Mouse (Mus musculus) heart, adult 2 months (tissue): ENCODE results near the gene Ccdc62. TPM values are rescaled to one million over a fixed set of nuclear protein-coding genes. Genes with fewer than 3 reads are reported as not detected.

Source experiments
- DNase-seq, 2 experiments: peaks; one replicate each; pipeline ENCODE4 v3.0.0; 2021
- H3K27ac ChIP-seq: fragments of 200-600 bp; 2 replicates; pipeline ENCODE4 v1.8.1; 2022
- H3K27me3 ChIP-seq: fragments of 200-500 bp; 2 replicates; pipeline ENCODE4 v1.6.1; 2012; ENCODE audit warnings: mild to moderate bottlenecking, low read length, inconsistent platforms, mixed read lengths; ENCODE audit not compliant: control insufficient read depth, insufficient read depth
- H3K36me3 ChIP-seq: fragments of 200-500 bp; 2 replicates; pipeline ENCODE4 v1.6.1; 2012; ENCODE audit warnings: low read length, inconsistent platforms; ENCODE audit not compliant: control insufficient read depth, insufficient read depth
- H3K4me1 ChIP-seq: fragments of 200-500 bp; 2 replicates; pipeline ENCODE4 v1.6.1; 2011; ENCODE audit warnings: low read length; ENCODE audit not compliant: control insufficient read depth, insufficient read depth
- H3K4me3 ChIP-seq: fragments of 200-600 bp; 2 replicates; pipeline ENCODE4 v1.8.1; 2022
- H3K79me2 ChIP-seq: fragments of 200-500 bp; replicated peaks from 2 replicates; pipeline ENCODE4 v1.6.1; 2012; ENCODE audit warnings: mild to moderate bottlenecking, inconsistent platforms, low read length, moderate library complexity, mixed read lengths; ENCODE audit not compliant: control insufficient read depth, insufficient read depth
- H3K9ac ChIP-seq: fragments of 200-500 bp; 2 replicates; pipeline ENCODE4 v1.6.1; 2012; ENCODE audit warnings: low read depth, mild to moderate bottlenecking, control low read depth, inconsistent platforms, low read length, mixed read lengths
- CTCF ChIP-seq: fragments of 200-600 bp; IDR thresholded peaks from 2 replicates; pipeline ENCODE4 v1.8.1; 2022; ENCODE audit warnings: antibody characterized with exemption, mild to moderate bottlenecking, moderate library complexity
- EP300 ChIP-seq: fragments of 200-500 bp; IDR thresholded peaks from 2 replicates; pipeline ENCODE4 v1.6.1; 2011; ENCODE audit warnings: low read depth, low read length, control low read depth; ENCODE audit not compliant: insufficient read depth
- POLR2A ChIP-seq: fragments of 200-500 bp; IDR thresholded peaks from 2 replicates; pipeline ENCODE4 v1.6.1; 2011; ENCODE audit warnings: mild to moderate bottlenecking, low read depth, low read length, control low read depth; ENCODE audit not compliant: insufficient read depth
- WGBS: fragments of 180-500 bp; shearing (Covaris S2); methylation state at CpG from one replicate; pipeline ENCODE4 v1.1.7; 2018; 5-methylcytosine and 5-hydroxymethylcytosine counted together
- intact Hi-C: fragments of 180-260 bp; cut with DNase I; formaldehyde crosslinking; loops from one replicate; pipeline ENCODE4 v1.15.1; 2025
- polyA plus RNA-seq: library from polyadenylated mRNA; depleted of rRNA; stranded (reverse); fragments of >200 nt; gene quantifications from 2 replicates; pipeline ENCODE4 v1.2.3, GENCODE M21; 2012
- total RNA-seq, 2 experiments: library from RNA; stranded (reverse); gene quantifications; 2 replicates each; pipeline ENCODE4 v1.2.3; 2021

Gene Ccdc62
- total and polyA plus RNA-seq, 3 experiments: 1.9 to 2.5 (median 2.0) TPM

DNA sequence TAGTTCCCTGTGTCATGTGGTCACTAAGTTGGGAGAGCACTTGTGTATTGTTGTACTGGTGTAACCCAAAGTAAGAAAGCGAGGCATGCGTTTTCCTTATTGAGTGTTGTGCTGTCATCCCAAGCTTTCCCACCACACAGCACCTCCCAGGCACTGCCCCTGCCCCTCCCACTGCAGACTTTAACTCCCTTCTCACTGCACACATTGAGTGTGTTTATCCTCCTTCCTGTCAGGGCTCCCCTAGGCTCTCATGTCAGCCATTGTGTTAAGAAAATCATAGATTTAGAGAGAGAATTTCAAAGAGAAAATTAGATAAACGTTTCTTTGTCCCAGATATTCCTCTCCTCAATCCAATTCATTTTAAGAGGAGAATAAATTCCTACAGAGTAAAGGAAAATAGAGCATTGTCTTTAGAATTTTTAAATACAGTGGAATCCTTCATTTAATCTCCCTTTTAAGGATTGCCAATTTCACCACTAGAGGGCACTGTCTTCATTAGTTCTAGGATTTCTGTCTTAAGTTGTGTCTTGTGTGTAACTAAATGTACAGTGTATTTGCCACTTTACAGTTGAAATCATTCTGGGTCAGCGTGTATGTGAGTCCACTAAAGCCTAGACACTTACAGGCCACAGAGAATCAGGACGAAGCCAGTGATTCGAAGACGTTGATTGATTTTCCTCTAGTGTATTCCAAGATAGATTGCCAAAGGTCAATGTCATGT is 16.7 kb downstream of the Ccdc62 start:
- TF ChIP-seq EP300 (no peak), CTCF (peak; percentile 89)
- Histone ChIP-seq H3K9ac (no peak overlapping the region), H3K27me3 (no peaks in the 10 kb centered on the region), H3K4me3 (no peak overlapping the region), H3K36me3 (no peaks in the 10 kb centered on the region), H3K79me2 (no peaks in the 10 kb centered on the region), H3K4me1 (no peaks in the 10 kb centered on the region), H3K27ac (no peak overlapping the region)
- WGBS: 48% methylated on average over 7 of the region's 7 CpGs
- intact Hi-C loops: loop anchor here (1.0 to 10.0 kb wide), 3 partner anchors 45 to 318 kb away; no protein-coding TSS in a partner anchor
- no peak for DNase-seq

DNA sequence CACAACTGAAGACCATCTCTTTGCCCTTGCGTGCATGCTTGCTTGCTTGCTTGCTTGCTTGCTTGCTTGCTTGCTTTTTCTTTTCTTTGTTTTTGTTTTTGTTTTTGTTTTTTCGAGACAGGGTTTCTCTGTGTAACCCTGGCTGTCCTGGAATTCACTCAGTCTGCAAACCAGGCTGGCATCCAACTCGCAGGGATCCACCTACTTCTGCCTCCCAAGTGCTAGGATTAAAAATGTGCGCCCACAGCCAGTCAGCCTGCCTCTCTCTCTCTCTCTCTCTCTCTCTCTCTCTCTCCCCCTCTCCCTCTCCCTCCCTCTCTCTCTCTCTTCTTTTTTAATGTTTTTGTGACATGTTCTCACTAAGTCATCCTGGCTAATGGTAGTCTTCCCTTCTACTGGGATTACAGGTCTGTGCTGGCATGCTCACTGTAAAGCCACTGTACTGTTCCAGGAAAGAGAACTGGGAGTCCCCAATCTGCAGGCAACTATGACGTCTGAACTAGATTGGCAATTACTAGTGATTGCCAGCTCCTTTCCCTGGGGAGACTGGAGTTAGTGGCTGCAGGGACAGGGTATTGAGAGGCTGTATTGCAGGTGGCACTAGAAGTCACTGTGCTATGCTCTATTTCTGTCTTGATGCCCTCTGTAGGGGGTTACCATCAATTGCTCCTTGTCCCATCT is 22.0 kb downstream of the Ccdc62 start:
- intact Hi-C loops: no loop called here
- H3K36me3 ChIP-seq: no peaks in the 10 kb centered on the region
- no peak overlapping the region for H3K4me3 ChIP-seq
- TF ChIP-seq EP300: no peak
- no peak for TF ChIP-seq POLR2A
- TF ChIP-seq CTCF: no peak
- no peak overlapping the region for H3K9ac ChIP-seq
- H3K27ac ChIP-seq: no peak overlapping the region
- H3K4me1 ChIP-seq: no peaks in the 10 kb centered on the region; the same call in 1 of the 2 replicates
- 54% methylated on average over 5 of the region's 5 CpGs for WGBS
- H3K27me3 ChIP-seq: no peaks in the 10 kb centered on the region
- no peak for DNase-seq
- H3K79me2 ChIP-seq: no peaks in the 10 kb centered on the region

DNA sequence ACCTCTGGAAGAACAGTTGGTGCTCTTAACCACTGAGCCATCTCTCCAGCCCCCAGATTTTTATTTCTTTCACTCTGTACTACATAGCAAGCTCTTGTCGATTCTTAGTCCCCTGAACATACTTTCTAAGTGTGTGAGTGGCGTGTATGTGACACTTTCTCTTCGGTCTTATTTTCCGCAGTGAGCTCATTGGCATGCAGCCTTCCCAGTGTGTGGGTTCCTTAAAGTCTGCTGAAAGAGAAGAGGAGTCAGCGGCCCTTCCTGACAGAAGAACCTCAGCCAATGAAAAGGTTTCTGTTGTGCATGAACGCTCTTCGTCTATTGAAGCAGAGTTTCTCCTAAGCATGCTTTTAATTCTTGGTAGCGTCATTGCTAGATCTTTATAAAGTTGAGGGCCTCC is 26.7 kb downstream of the Ccdc62 start:
- Histone ChIP-seq H3K36me3 (no peaks in the 10 kb centered on the region), H3K9ac (no peak overlapping the region), H3K27ac (no peak overlapping the region), H3K27me3 (no peaks in the 10 kb centered on the region), H3K4me1 (no peaks in the 10 kb centered on the region; the same call in 1 of the 2 replicates), H3K79me2 (no peaks in the 10 kb centered on the region), H3K4me3 (no peak overlapping the region)
- no peak for TF ChIP-seq CTCF
- no peak for TF ChIP-seq EP300
- TF ChIP-seq POLR2A: no peak
- intact Hi-C loops: no loop called here
- no peak for DNase-seq
- WGBS: 94% methylated on average over 8 of the region's 8 CpGs

DNA sequence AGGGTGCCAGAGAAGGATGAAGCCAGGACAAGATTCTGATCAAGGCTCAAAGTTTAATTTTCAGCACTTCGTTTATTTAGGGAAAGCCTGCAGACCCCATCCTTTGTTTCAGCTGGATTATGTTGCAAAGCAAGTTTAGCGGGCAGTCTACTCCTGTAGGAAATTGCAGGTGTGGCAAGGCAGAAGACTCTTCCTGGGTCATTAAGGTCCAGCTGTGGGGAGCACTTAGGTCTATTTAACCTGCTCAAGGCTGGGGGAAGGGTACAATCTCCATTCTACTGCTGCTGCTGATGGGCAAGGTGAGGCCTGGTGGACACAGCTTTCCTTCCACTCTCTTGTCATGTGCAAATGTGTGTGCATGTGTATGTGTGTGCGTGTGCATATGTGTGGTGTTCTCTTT is 28.5 kb downstream of the Ccdc62 start:
- Histone ChIP-seq H3K4me3 (no peak overlapping the region), H3K4me1 (no peaks in the 10 kb centered on the region), H3K79me2 (no peaks in the 10 kb centered on the region), H3K27me3 (no peaks in the 10 kb centered on the region), H3K27ac (no peak overlapping the region), H3K9ac (no peak overlapping the region), H3K36me3 (no peaks in the 10 kb centered on the region)
- no peak for DNase-seq
- WGBS: 92% methylated on average over 3 of the region's 3 CpGs
- TF ChIP-seq POLR2A (no peak), CTCF (no peak), EP300 (no peak)
- intact Hi-C loops: no loop called here

- no peak for DNase-seq
- intact Hi-C loops: no loop called here
- Histone ChIP-seq H3K27ac (no peak overlapping the region), H3K79me2 (no peaks in the 10 kb centered on the region), H3K27me3 (no peaks in the 10 kb centered on the region), H3K9ac (no peak overlapping the region), H3K36me3 (no peaks in the 10 kb centered on the region), H3K4me3 (no peak overlapping the region), H3K4me1 (no peaks in the 10 kb centered on the region)
- 77% methylated on average over 8 of the region's 8 CpGs for WGBS
- TF ChIP-seq EP300 (no peak), CTCF (no peak), POLR2A (no peak)
These were observed 29.6 kb downstream of the Ccdc62 start for GRCm38 (mm10) chr5:123960129-123960528.

GRCm38 (mm10) chr5:123961046-123961445 is 30.6 kb downstream of the Ccdc62 start:
- Histone ChIP-seq H3K4me1 (no peaks in the 10 kb centered on the region), H3K9ac (no peak overlapping the region), H3K36me3 (no peaks in the 10 kb centered on the region), H3K27ac (no peak overlapping the region), H3K27me3 (no peaks in the 10 kb centered on the region), H3K4me3 (no peak overlapping the region), H3K79me2 (no peaks in the 10 kb centered on the region)
- intact Hi-C loops: no loop called here
- 85% methylated on average over 12 of the region's 12 CpGs for WGBS
- no peak for TF ChIP-seq CTCF
- TF ChIP-seq EP300: no peak
- no peak for TF ChIP-seq POLR2A
- DNase-seq: no peak
